Mouse (Mus musculus) embryo, embryonic 10 days (tissue): ENCODE measurements around the gene Prrg2.
"Not testable (repeated sequence)": the region's sequence is repeated elsewhere in the genome, so short reads cannot be mapped to it uniquely, and the experiment has no call there.

Experiments used
- DNase-seq: peaks from one replicate; pipeline ENCODE4 v3.0.0-alpha.2; 2015; ENCODE audit warnings: low spot score

Gene Prrg2

DNA sequence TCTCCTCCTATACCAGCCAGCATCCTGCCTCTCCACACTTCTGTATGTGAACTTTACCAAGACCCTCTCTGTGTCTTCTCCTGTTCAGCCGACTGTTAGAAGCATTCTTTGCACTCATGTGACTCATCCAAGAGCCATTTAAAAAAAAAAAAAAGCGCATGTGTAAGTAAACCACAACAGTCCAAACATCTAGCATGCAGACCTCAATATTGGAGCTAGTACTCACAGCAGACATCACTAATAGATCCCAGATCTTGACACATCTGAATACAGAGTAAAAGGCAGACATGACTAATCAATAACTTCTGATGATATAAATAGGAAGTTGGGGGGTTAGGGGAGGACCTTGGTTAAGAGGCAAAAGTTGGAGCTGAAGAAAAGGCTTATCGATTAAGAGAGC lies 26.8 kb downstream of the Prrg2 start:
- no peak for DNase-seq

DNA sequence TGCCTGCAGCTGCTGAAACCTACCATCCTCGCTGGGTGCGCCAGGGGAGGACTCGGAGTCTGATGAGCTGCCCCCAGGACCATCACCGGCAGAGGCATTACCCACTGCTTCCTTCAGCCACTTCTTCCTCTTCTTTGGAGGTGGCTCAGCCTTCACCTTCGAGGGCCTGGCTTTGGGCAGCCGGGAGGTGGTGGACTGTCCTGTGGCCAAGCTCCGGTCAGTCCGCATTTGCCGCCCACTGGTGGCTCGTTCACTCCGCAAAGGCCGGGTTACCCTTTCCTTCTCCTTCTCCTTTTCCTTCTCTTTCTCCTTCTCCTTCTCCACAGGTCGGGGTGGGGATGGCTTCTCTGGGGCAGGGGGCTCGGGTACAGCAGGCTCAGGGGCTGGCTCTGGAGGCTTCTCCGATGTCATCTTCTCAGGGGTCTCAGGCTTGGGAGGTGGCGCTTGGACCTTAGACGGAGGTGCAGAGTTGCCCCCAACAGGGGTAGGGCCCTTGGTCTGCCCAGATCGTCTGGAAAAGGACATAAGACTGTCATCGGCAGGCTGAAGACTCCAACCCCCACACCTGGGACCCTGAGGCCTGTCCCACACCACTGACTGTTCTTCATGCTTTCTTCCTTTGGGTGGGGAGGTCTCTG lies 28.6 kb downstream of the Prrg2 start:
- DNase-seq, result no peak

DNA sequence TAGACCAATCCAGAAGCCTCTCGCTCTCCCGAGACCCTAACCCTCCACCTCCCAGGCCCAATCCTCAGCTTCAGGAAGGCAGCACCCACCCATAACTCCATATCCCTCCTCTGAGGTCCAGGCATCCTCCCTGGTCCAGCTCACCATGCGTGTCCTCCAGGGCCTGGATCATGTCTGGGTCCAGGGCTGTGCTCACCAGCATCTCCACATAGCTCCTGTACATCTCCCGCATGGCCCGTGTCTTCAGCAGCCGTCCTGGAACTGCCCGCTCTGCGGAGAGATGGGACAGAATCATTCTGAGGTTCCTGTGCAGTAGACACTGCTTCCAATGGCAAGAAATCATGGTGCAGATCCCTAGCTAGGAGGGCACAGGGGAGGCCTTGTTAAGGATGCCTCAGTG lies 31.6 kb downstream of the Prrg2 start:
- no peak for DNase-seq

DNA sequence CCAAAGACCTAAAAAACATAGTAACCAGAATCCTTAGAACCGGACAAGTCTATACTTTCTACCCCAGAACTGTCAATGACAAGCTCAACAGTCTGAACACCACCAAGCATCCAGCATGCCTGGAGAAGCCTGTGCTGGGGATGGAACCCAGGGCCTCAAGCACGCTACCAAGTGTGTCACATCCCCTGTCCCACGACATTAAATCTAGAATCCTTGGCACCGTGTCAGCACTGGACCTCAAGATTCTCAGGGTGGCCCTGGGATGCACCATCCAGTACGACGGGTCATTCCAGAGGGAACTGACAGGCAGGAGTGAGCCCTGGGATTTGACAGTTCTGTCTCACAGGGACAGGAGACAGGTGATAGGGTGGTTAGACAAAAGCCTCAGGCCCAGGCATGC lies 32.5 kb downstream of the Prrg2 start:
- no peak for DNase-seq

DNA sequence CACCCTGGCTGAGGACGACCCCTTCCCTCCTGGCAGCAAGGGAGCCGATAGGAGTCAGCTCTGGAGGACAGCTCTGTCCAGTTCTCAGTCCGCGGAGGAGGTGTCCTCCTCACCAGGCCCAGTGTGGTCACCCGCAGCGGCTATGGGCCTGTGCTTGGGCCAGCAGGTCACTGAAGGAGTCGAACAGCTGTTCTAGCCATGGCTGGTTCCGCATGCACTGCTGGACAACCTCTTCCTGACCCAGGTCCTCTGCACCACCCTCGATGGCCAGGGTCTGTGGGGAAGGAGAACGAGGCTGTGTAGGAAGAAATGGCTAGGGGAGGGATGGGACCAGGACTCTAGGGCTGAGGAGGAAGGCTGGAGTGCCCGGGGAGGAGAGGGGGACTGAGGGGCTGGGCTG lies 34.1 kb downstream of the Prrg2 start:
- no peak for DNase-seq

DNA sequence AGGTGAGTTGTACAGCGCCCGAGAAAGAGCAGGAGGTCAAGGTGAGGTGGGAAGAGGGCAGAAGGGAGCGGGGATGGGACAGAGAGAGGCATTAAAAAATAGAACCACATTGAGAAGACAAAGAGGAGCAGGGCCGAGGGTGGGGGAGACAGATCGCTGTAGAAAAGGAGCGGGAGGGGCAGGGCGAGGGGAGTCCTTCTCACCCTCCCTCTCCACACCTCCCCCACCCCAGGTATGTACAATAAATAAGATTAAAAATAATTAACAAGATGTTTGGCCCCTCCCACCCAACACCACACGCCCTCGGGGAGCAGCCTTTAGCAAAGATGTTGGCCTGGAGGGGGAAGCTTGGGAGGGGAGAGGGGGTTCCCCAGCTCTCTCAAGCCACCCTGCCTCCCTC lies 34.7 kb downstream of the Prrg2 start:
- no peak for DNase-seq

DNA sequence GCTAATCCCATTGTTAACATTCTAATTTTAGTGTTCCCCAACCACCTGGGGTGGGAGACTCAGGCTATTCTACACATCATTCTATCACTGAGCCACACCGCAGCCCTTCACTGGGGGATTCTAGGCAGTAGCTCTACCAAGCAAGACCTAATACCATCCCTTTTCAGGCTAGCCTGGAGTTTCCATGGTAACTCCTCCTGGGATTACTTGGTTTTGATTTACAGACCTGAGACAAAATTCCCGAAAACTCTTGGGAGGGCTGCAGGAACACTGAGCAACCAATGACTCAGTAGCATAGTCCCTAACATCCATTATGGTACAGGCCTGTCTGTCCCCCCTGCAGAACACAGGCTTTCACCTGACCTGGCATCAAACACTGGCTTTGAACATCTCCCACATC lies 36.2 kb downstream of the Prrg2 start:
- no peak for DNase-seq

DNA sequence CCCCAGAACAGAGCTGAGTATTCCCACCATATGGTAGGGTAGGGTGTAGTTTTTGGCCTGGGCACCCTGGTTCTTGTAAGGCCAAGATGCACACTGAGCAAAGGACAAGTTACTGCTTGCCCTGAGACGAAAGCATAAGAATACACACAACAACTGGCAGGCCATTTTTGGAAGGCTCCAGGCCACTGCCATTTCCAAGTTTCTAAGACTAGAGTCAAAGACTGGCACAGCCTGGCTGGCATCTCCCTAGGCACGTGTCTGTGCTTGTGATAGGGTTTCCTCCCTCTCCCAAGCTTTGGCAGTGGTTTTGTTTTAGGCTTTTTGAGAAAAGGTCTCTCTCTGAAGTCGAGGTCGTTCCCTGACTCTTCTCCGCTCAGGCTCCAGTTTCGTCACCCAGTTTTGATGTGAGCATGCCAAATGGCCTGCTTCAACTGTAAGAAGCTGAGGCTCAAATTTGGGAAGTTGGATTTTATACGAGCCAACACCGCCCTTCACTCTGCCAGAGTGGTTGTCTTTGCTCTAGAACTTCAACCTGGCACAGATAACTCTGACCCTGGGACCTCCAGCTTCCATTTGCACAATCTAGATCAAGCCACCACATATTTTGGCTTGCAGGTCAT lies 36.8 kb downstream of the Prrg2 start:
- no peak for DNase-seq

DNA sequence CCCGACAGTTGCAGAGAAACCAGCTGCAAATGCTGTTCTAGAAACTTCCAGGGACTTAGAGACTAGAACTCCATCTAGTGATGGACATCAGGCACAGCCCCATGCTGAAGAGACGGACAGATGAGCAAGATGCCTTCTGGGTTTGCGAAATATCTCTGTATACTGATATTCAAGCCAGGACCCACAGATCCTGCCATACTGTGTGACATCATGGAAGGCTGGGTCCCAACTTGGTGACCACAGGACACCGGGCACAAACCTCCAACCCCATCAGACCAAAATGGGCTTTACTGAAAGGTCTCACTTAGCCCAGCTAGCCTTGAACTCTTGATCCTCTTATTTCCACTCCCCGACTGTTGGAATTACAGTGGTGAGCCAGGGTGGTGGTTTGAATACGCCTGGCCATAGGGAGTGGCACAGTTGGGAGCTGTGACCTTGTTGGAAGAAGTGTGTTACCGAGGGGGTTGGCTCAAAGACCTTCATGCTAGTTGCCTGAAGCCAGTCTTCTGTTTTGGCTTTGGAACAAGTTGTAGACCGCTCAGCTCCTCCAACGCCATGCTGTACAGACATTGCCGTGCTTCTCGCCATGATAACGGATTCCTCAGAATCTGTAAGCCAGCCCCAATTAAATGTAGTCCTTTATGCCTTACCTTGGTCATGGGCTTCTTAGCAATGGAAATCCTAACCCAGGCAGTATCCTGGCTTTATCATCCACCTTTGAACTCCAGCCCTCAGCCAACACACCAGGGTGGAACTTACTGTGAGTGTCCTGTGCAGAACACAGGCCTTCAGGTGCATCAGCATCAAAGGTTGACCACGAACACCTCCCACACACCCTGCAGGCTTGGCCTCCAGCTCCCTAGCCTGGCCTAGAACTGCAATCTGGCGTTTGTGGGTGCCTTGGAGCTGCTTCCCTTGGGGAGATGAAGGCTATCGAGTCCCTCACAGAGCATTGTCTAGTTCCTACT lies 37.9 kb downstream of the Prrg2 start:
- DNase-seq, result no peak

DNA sequence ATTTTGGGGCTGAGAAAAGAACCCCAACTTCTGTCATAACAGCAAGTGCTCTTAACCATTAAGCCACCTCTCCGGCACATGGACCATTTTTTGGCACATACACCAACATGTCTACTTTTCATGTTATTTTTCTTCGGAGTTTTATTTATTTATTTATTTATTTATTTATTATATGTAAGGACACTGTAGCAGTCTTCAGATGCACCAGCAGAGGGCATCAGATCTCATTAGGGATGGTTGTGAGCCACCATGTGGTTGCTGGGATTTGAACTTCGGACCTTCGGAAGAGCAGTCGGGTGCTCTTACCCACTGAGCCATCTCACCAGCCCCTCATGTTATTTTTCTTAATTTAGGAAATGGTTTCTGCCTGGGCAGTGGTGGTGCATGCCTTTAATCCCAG lies 38.8 kb downstream of the Prrg2 start:
- DNase-seq, result not testable (repeated sequence)

DNA sequence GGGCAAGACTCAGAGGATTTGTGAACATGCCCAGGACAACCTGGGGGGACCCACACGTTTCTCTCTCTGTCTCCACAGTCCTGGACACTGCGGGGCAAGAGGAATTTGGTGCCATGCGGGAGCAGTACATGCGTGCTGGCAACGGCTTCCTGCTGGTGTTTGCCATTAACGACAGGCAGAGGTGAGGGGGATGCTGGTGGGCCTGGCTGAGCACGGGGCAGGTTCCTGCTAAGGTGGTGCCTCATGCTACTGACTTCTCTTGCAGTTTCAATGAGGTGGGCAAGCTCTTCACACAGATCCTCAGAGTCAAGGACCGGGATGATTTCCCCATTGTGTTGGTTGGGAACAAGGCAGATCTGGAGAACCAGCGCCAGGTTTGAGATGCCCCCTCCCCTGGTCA lies 42.3 kb downstream of the Prrg2 start:
- DNase-seq, result no peak

DNA sequence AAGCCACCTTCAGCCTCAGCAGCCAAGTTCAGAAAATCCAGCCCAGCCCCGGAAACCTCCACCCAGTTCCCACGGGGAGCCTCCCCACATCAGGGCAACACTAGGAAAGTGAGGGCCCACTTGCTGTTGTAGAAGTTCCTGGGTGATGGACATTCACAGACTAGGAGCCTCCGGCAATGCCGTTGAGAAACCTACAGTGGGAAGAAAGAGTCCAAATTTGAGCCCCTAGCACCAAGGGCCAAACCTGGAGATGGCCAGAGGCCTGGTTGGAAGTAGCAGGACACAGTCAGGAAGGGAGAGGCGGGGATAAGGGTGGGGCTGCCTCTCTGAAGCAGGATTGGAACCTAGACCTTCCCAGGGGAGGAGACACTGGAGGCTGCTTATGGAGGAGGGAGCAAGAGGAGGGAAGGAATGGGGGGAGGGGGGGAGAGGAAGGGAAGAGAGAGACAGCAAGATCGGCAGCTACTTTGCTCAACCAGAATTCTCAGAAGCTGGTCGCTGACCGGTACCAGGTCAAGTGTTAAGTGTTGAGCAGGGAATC lies 43.4 kb downstream of the Prrg2 start:
- DNase-seq, result peak; percentile 58

DNA sequence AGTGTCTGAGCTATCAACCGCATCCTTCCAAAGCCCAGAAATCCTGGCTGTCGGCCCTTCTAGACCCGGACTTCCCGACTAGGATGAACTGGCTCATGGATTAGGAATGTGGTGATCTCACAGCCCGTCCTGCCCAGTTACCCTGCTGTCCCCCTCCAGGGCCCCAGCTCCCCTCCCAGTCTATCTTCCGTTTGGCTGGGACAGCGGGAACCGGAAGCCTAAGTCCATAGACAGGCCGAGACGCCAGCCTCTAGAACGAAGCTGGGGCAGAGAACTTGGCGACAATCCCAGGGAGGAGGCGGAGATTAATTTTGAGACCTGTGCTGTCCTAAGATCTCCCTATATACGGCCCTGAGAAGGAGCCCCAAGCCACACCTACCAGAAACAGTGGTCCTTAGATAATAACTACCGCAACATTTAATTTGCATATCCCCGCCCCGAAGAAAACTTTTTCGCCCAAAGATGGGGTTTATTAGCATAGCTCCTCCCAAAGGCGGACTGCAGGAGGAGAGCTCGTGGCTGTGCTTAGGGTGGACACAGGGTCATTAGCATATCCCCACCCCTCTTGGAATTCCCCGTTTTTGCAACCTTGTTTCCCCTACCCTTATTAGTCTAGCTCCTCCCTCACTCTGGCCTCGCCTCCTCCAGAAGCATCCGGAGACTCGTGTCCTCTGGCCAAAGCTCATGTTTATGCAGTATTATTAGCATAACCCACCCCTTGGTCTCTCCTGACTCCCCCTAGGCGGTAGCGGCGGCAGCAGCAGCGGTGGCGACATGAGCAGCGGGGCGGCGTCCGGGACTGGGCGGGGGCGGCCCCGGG lies 45.0 kb downstream of the Prrg2 start, which contains the start of gene Rras:
TSS of gene Rras (plus strand) at position 720 of the 820 bp plus-strand sequence.
- DNase-seq, result peak; percentile 97

DNA sequence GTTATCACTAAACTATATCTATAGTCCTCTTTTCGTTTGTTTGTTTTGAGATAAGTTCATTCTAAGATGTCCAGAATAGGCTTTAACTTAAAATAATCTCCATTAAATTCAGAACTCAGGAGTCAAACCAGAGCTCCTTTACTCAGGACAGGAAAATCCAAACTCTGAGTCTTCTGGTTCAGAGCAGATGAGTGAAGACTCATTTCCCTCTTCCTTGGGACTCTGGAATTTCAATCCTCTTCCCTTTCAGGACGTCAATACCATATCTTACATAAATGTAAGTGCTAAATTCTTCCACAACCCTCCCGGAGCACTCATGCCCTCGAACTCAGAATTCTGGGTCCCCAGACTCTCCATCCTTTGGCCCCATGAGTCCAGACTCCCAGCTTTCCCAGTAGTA lies 45.7 kb downstream of the Prrg2 start:
- no peak for DNase-seq

DNA sequence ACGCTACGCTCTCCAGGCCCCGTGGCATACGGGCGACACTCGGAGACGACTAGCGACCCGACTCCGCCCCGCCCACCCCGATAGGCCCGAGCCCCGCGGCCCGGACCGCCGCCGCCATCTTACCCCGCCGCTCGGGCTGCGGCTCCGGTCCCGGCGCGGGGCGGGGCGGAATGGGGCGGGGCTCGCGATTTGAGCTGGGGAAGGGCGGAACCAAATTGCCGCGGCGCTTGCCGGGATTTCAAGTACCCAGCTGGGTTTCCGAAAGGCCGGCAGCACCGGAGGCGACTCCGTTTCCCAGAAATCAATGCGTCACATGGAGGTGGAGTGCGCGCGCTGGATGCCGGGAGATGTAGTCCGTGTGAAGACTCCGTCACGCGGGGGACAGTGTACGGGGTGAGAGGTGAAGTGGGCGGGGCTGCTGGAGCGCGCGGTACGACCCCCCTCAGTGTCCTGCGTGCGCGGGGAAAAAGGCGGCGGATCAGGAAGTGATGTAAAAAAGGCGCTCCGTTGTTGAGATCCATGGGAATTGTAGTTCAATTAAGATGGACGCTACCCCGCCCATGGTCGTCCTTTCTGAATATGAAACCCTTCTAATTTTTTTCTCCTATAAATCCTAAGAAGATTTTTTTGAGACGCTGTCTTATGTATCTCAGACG lies 46.4 kb downstream of the Prrg2 start, which contains the start of gene Scaf1:
TSS of gene Scaf1 (minus strand) at position 407 of the 656 bp plus-strand sequence.
- DNase-seq, result peak; percentile 100

DNA sequence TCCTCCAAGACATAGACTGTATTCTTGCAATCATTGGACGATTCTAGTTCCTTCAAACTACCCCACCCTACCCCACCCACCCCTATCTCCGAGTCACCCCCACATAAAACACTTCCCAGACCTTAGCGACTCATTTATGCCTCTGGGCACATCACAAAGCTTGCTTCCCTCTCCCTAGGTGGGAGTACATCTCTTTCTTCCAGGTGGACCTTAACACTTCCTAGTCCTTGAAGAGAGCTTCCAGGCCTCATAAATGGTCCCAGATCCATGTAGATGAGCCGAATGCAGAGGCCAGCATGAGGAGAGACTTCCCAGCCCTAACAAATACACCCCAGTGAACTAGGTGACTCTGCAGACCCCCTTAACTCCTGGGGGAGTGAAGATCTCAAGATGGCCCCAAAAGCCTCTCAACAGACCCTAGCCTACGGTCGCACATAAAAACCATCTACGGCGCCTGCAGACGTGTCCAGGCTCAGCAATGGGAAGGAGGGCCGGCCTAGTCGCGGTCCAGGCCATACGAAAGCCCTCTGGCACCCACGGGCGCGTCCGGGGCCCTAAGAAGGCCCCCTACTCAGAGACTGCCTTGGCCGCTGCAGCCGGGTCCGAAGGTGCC lies 47.0 kb downstream of the Prrg2 start:
- no peak for DNase-seq

DNA sequence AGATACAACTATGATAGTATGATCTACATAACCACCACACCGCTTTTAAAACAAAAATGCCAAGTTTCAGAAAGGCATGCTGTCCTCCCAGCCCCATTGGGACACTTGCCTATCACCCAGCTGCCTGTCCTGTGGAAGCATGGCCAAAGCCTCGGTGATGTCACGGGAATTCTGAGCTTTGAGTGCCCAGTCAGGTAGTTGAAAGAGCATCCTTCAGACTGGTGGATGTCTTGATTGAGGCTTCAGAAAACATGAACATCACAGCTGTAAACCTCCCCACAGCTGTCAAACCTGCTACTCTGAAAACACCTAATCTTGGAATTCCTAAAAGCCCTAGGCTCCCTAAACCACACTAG lies 48.4 kb downstream of the Prrg2 start:
- no peak for DNase-seq

DNA sequence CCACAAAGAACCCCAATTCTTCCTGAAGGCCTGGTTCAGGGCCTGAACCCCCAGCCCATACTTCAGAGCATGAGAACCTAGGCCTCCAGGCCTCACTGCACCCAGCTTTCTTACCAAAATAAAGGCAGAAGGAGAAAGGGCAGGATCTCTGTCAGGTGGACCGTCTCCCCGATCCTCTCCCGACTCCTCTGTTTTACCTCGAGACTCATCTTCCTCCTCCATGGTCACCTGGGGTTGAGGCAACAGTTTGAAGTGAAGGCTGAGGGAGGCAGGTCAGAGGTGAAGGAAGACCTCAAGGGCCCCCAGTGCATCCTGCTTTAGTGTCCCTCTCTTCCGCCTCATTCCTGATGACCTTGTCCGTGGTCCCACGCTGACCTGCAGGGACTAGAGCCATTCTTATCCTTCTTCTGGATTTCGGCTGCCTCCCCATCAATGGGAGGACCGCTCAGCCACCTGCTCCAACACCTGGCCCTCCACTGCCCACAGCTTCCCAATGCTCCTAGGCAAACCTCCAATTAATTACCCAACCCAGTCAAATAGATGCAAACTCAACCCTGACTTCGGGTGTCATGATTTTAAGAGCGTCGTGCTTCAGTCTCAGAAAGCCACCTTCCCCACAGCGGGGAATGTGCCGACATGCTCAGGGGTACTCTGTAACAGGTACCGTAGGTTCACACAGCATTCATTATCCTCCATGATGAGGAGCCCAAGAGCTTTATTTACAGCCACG lies 48.9 kb downstream of the Prrg2 start:
- DNase-seq, result no peak

DNA sequence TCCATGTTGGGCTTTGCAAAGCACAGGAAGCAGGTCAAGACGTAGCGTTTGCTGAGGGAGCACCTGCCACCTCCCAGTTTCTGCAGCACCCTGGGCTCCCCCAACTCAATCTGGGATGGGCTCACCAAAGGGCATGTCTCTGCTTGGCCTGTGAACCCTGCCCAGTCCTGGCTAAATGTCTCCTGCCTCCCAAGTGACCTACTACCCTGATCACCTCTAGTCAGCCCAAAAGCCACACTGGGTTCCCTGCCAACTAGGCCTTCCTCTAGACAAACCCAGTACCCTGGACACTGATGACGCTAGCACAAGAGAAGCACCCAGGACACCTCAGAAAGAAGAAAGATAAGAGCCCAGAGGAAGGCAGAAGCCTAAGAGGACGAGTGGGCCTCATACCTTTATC lies 49.7 kb downstream of the Prrg2 start:
- no peak for DNase-seq

DNA sequence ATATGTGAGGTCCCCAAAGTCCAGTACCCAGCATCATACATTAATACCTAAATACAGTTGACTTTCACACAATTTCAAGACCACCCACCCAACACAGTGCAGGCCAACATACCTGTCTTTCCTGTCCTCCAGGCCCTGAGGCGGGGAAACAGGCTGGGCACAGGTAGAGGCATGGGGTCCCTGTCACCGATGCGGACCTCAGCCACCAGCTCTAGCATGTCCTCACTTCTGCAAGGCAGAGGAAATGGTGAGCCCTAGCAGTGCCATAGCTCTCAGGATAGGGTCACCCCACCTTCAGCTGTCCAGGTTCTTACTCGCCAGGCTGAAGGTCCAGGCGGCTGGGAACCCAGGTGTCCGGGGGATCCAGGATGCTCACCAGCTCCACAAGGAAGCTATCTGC lies 50.5 kb downstream of the Prrg2 start:
- no peak for DNase-seq
